Mouse (Mus musculus): Measurements from ENCODE around the gene Ptpn5.

DNA sequence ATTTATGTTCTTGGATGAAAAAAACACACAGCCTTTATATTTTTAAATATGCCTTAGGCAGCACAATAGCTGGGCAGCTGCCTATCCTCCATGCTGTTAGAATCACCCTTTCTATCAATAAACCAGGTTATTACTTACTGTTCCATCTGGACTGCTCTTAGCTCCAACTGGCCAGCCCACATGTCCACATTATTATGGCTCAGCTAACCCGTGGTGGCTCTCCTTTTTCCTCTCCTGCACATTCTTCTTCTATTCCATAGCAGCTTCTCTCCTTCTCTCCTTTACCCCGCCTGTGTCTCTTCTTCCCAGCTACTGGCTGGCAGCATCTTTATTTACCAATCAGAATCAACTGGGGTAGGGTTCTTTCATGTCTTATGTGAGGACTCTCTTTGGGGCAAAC, 25.0 kb upstream of the Ptpn5 start:
- TF ChIP-seq CTCF (IDR thresholded peaks at IDR 0.05; ENCODE audit: low read depth, low read length) (no peak), TAL1 (conservative IDR thresholded peaks at IDR 0.05; ENCODE audit: low read depth, low read length) (no peak), GATA1 (IDR thresholded peaks at IDR 0.05; ENCODE audit: borderline replicate concordance, low read length) (no peak), POLR2AphosphoS5 (IDR thresholded peaks at IDR 0.05; ENCODE audit: insufficient replicate concordance, low read depth, low read length) (no peak)
